ENCODE assay signal across 12 mouse cellular contexts in genomic region chr13:48594605-48595004, GRCm38 (mm10). TPM values are rescaled to one million over a fixed set of nuclear protein-coding genes. Genes with fewer than 3 reads are reported as not detected.
DNase-seq lines count a peak whose midpoint lies in the region; ATAC-seq and TF ChIP-seq lines count a peak whose summit lies in the region.
"Had no signal": no experiment of that assay in that cellular context is flagged by ENCODE, and none has a peak within 500 bp of the region (broad histone marks: within the 10 kb centered on the region; RNA-seq: fewer than 3 reads in every experiment).

No protein-coding gene starts in this region.

- DNase-seq in layer of hippocampus, adult 2 months (ENCODE audit: low spot score in 2 of 2): peak in 1 of 2 experiments; percentile 21
- DNase-seq in layer of hippocampus, adult 9-10 months (ENCODE audit: low spot score): no peak
- peak; percentile 45 to 71 for DNase-seq in left cerebral cortex, postnatal 14 days (ENCODE audit: low spot score in 2 of 2)
- no peak for DNase-seq in heart, adult 9 months (ENCODE audit: low spot score in 2 of 2)
- DNase-seq in spleen, adult 18-20 months: no peak
- DNase-seq in c-Kit-positive CD71-positive TER-119-positive erythroid progenitor cells, embryonic 14.5 days (ENCODE audit: low spot score): no peak
- DNase-seq: kidney, adult 8-10 months had no signal

- H3K4me1 ChIP-seq in olfactory bulb, adult 2 months (ENCODE audit: control insufficient read depth, insufficient read depth, low read length): peaks cover 29% of the 10 kb centered on the region
- H3K4me1 ChIP-seq: stomach, embryonic 15.5 days had no signal

- peak overlapping the region; percentile 89 for H3K27ac ChIP-seq in layer of hippocampus, adult 2 months
- peak overlapping the region; percentile 91 for H3K27ac ChIP-seq in olfactory bulb, adult 2 months (ENCODE audit: insufficient read depth, low read depth, low read length)
- H3K27ac ChIP-seq: stomach, embryonic 15.5 days had no signal

- no peak for TF ChIP-seq CTCF in layer of hippocampus, adult 2 months (conservative IDR thresholded peaks at IDR 0.05)
- no peak for TF ChIP-seq CTCF in olfactory bulb, adult 2 months (IDR thresholded peaks at IDR 0.05; ENCODE audit: insufficient read depth, low read depth, low read length)

- intact Hi-C loops in left cerebral cortex, postnatal 14 days (cut with DNase I): no loop called here

- no peak for TF ChIP-seq POLR2A in olfactory bulb, adult 2 months (IDR thresholded peaks at IDR 0.05; ENCODE audit: insufficient read depth, low read depth, low read length)

- H3K4me3 ChIP-seq in layer of hippocampus, adult 2 months: no peak overlapping the region
- H3K4me3 ChIP-seq in olfactory bulb, adult 2 months (ENCODE audit: insufficient read depth, low read depth, low read length): no peak overlapping the region
- H3K4me3 ChIP-seq: stomach, embryonic 15.5 days had no signal

- peak; percentile 89 for ATAC-seq in frontal cortex, adult (ENCODE audit: low TSS enrichment)
- ATAC-seq: lung, postnatal 0 days; Patski had no signal

- 21% methylated on average over 7 of the region's 7 CpGs for WGBS in olfactory bulb, adult 2 months

RNA-seq across cellular contexts. Expression of gene Ptpdc1, which starts 30.9 kb away (rescaled TPM):
- total RNA-seq in layer of hippocampus, adult 2 months (2021): 10 to 100 TPM; 37.0 to 44.7 TPM
- 10 to 100 TPM; 22.7 to 25.5 TPM for total RNA-seq in left cerebral cortex, postnatal 14 days (2021)
- polyA plus RNA-seq in olfactory bulb, adult 2 months (2012; ENCODE audit: insufficient read depth, insufficient read length, low replicate concordance, missing spikeins): not detected in 2 replicates

Comparison
In these comparisons a context has a peak if more than half of its experiments do, and no peak if none do; other contexts are left out.
1. DNase-seq: peak in left cerebral cortex, postnatal 14 days (2 of 2); none in layer of hippocampus, adult 9-10 months (single experiment), heart, adult 9 months (0 of 2), spleen, adult 18-20 months (0 of 2) and c-Kit-positive CD71-positive TER-119-positive erythroid progenitor cells, embryonic 14.5 days (single experiment).